In the genomic region with DNA sequence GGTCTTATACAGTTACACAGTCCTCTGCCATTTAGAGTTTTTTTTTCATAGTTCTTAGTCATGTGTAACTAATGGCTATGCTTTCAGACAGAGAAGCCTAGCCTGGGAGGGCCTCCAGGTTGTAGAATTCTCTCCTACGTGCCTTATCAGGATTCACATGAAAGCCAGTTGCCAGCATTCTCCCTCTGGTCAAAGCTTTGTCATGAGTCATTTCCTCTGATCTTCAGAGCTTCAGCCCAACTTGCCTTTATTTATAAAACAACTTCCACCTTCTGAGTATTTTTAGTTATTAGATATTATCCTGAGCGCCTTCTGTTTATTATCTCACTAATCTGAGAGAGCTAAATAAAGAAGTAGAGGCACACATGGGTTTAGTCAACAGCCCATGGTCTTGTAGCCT, we compare ENCODE assay signal across 22 mouse cellular contexts. TPM values are rescaled to one million over a fixed set of nuclear protein-coding genes. Genes with fewer than 3 reads are reported as not detected.
DNase-seq lines count a peak whose midpoint lies in the region; ATAC-seq and TF ChIP-seq lines count a peak whose summit lies in the region.
"Had no signal": no experiment of that assay in that cellular context is flagged by ENCODE, and none has a peak within 500 bp of the region (broad histone marks: within the 10 kb centered on the region; RNA-seq: fewer than 3 reads in every experiment).

No protein-coding gene starts in this region.

- H3K9ac ChIP-seq in lung, embryonic 14.5 days, result no peak overlapping the region
- H3K9ac ChIP-seq: forebrain, postnatal 0 days; hindbrain, embryonic 13.5 days; kidney, embryonic 15.5 days; limb, embryonic 13.5 days; liver, embryonic 14.5 days; midbrain, embryonic 15.5 days; neural tube, embryonic 12.5 days had no signal

- no peak for ATAC-seq in lung, embryonic 14.5 days (ENCODE audit: insufficient read depth)
- ATAC-seq in G1E (ENCODE audit: extremely low read depth, insufficient number of reproducible peaks, low FRiP score, poor library complexity, severe bottlenecking), result peak; percentile 80
- peak; percentile 12; the same call in 1 of the 2 replicates for ATAC-seq in common myeloid progenitor, adult 5-6 weeks (replicated peaks; ENCODE audit: low read depth, poor library complexity, severe bottlenecking)
- no peak for ATAC-seq in erythroid progenitor cell, adult 5-6 weeks (replicated peaks; ENCODE audit: low FRiP score, poor library complexity, severe bottlenecking)
- ATAC-seq: forebrain, postnatal 0 days; inflammation-experienced regulatory T-cells, adult 6 months; midbrain, embryonic 15.5 days; Patski had no signal

- no peak overlapping the region for H3K27ac ChIP-seq in lung, embryonic 14.5 days (ENCODE audit: low read depth)
- H3K27ac ChIP-seq: embryonic facial prominence, embryonic 10.5 days; hindbrain, embryonic 13.5 days; limb, embryonic 13.5 days; liver, embryonic 14.5 days; macrophage; neural tube, embryonic 12.5 days had no signal

- peak; percentile 4 for DNase-seq in kidney, adult 8-10 months
- DNase-seq in kidney, adult 11 months, result no peak
- peak; percentile 53 for DNase-seq in lung, embryonic 14.5 days
- DNase-seq in lung, postnatal 14 days, result no peak
- peak; percentile 22 for DNase-seq in G1E (ENCODE audit: low spot score)
- no peak for DNase-seq in cerebellum, adult 11 months
- DNase-seq: cerebellum, adult 9-11 months; forebrain, postnatal 0 days; gastrocnemius, postnatal 25 days had no signal

- TF ChIP-seq CTCF in lung, embryonic 14.5 days (IDR thresholded peaks at IDR 0.05; ENCODE audit: low read depth), result no peak
- no peak for TF ChIP-seq CTCF in G1E (IDR thresholded peaks at IDR 0.05; ENCODE audit: low read depth, low read length)

- 54% methylated on average over 2 of the region's 2 CpGs for WGBS in lung, embryonic 14.5 days

- H3K4me2 ChIP-seq in lung, embryonic 14.5 days, result no peak overlapping the region
- H3K4me2 ChIP-seq: heart, embryonic 11.5 days; hindbrain, embryonic 13.5 days; neural tube, embryonic 12.5 days had no signal

- no peaks in the 10 kb centered on the region for H3K27me3 ChIP-seq in lung, embryonic 14.5 days (ENCODE audit: insufficient read depth, low read length)
- H3K27me3 ChIP-seq in G1E (ENCODE audit: insufficient read depth, low read length), result no peaks in the 10 kb centered on the region
- H3K27me3 ChIP-seq: hindbrain, embryonic 13.5 days; midbrain, embryonic 15.5 days; neural tube, embryonic 12.5 days; Patski had no signal

- no peaks in the 10 kb centered on the region for H3K9me3 ChIP-seq in lung, embryonic 14.5 days (ENCODE audit: low read depth, low read length)
- H3K9me3 ChIP-seq in G1E (replicated peaks), result no peaks in the 10 kb centered on the region
- H3K9me3 ChIP-seq: embryonic facial prominence, embryonic 10.5 days; hindbrain, embryonic 13.5 days; kidney, embryonic 15.5 days; limb, embryonic 13.5 days; midbrain, embryonic 15.5 days; neural tube, embryonic 12.5 days had no signal

- H3K4me1 ChIP-seq in lung, embryonic 14.5 days (ENCODE audit: insufficient read depth), result no peaks in the 10 kb centered on the region
- H3K4me1 ChIP-seq in G1E (ENCODE audit: insufficient read depth, low read depth, low read length), result peaks cover 42% of the 10 kb centered on the region

- H3K36me3 ChIP-seq in lung, embryonic 14.5 days (ENCODE audit: insufficient read depth), result no peaks in the 10 kb centered on the region
- no peaks in the 10 kb centered on the region for H3K36me3 ChIP-seq in G1E (replicated peaks)
- H3K36me3 ChIP-seq: embryonic facial prominence, embryonic 10.5 days; hindbrain, embryonic 13.5 days; kidney, embryonic 15.5 days; limb, embryonic 13.5 days; midbrain, embryonic 15.5 days; neural tube, embryonic 12.5 days had no signal

- H3K4me3 ChIP-seq in lung, embryonic 14.5 days (ENCODE audit: low read depth, low read length), result no peak overlapping the region
- H3K4me3 ChIP-seq in G1E (ENCODE audit: low read depth, low read length), result no peak overlapping the region
- H3K4me3 ChIP-seq: embryonic facial prominence, embryonic 10.5 days; hindbrain, embryonic 13.5 days; kidney, embryonic 15.5 days; limb, embryonic 13.5 days; midbrain, embryonic 15.5 days; neural tube, embryonic 12.5 days had no signal

RNA-seq across cellular contexts. Expression of gene Tmtc2, which starts 5.1 kb away (rescaled TPM):
- polyA plus RNA-seq in lung, embryonic 14.5 days (2014; fragmentation: Nextera tagmentation; extraction: Ambion mirVana), result 6.9 and 7.9 TPM in 2 replicates
- 14.4 and 15.2 TPM in 2 replicates for total RNA-seq in G1E (2014; fragmentation: Nextera tagmentation)
- 5.3 and 6.0 TPM in 2 replicates for total RNA-seq in G1E (2017)
- 0.75 and 0.86 TPM in 2 replicates for polyA plus RNA-seq in G1E (2012)
- 1.4 and 1.8 TPM in 2 replicates for total RNA-seq in common myeloid progenitor, adult 5-6 weeks (2017)
- not detected in 2 replicates for total RNA-seq in erythroid progenitor cell, adult 5-6 weeks (2015; ENCODE audit: low replicate concordance)
- not detected in 2 replicates for total RNA-seq in erythroid progenitor cell, adult 5-6 weeks (2017; ENCODE audit: low replicate concordance)

Comparison
In these comparisons a context has a peak if more than half of its experiments do, and no peak if none do; other contexts are left out.
1. DNase-seq: peak in kidney, adult 8-10 months (2 of 2), lung, embryonic 14.5 days (single experiment) and G1E (single experiment); none in kidney, adult 11 months (single experiment), lung, postnatal 14 days (single experiment) and cerebellum, adult 11 months (single experiment).
2. ATAC-seq: peak in G1E (single experiment) and common myeloid progenitor, adult 5-6 weeks (single experiment); none in lung, embryonic 14.5 days (single experiment) and erythroid progenitor cell, adult 5-6 weeks (single experiment).